Mouse (Mus musculus): ENCODE measurements around the gene Ippk. TPM values are rescaled to one million over a fixed set of nuclear protein-coding genes. Genes with fewer than 3 reads are reported as not detected.
A peak's percentile ranks its signal among the peaks of the same experiment; 100 is the strongest.

Gene Ippk
- polyA plus RNA-seq, 1 experiment from 2014 or later = 14.3 TPM

DNA sequence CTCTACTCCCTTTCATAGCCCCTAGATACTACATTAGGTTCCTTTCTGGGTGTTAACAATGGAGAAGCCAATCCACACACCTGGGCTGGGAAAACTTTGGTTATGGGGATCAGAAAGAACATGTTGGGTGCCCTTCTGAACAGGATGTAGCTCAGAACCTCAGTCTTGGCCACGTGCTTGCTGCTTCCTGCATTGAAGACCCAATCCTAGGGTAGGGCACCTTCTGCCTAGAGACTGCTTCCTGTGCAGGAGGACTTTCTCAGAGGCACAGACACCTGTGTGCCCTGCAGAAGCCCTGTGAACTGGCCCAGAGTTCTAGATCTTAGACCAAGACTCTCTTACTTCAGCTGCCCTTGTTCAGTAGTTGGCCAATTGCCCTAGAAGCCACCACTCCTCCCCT is 14.7 kb downstream of the Ippk start:
- Histone ChIP-seq H3K4me2 (replicated peaks) (no peak overlapping the region), H3K27ac (no peak overlapping the region), H3K9ac (no peak overlapping the region), H3K27me3 (no peaks in the 10 kb centered on the region), H3K4me3 (no peak overlapping the region), H3K36me3 (peaks cover 72% of the 10 kb centered on the region), H3K9me3 (no peaks in the 10 kb centered on the region), H3K4me1 (no peaks in the 10 kb centered on the region)
- no peak for ATAC-seq (ENCODE audit: low FRiP score, low read depth)
- WGBS = 90% methylated on average over 1 of the region's 1 CpGs

DNA sequence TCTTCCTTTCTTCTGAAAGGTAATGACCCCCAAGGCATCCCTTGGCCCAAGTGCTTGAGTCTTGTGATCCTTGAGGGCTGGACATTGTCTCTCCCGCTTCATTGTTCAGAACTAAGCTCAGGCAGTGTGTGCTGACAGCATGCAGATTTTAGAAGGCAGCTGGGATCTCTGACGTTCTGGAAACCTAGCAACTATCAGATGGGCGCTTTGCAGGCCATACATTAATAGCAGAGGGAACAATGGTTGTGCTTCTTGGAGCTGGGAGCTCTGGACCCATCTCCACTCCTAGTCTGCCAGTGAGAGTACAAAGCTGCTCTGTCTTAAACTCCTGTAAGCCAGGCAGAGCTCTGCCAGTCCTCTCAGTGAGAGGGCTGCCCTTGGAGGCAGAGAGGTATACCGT is 15.1 kb downstream of the Ippk start:
- Histone ChIP-seq H3K4me3 (no peak overlapping the region), H3K9ac (no peak overlapping the region), H3K36me3 (peaks cover 72% of the 10 kb centered on the region), H3K9me3 (no peaks in the 10 kb centered on the region), H3K27me3 (no peaks in the 10 kb centered on the region), H3K4me2 (replicated peaks) (no peak overlapping the region), H3K27ac (no peak overlapping the region), H3K4me1 (no peaks in the 10 kb centered on the region)
- 87% methylated on average over 4 of the region's 4 CpGs for WGBS
- ATAC-seq (ENCODE audit: low FRiP score, low read depth) = no peak

DNA sequence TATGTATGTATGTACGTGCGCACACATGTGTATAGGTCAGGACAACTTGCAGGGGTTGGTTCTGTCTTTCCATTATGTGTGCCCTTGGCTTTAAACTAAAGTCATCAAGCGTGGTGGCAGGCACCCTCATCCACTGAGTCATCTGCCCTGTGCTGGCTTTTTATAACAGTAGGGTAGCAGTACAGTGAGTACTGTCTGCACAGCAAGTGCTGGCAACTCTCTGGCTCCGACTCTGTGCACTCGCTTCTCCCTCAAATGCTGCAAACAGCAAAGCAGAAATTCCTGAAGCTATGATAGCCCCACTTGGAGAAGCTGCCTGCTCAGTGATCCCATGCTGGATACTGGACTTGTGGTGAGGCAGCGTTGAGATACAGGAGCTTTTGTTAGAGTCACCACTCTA is 23.4 kb downstream of the Ippk start:
- WGBS = 93% methylated on average over 6 of the region's 6 CpGs
- no peaks in the 10 kb centered on the region for H3K9me3 ChIP-seq
- no peak overlapping the region for H3K4me2 ChIP-seq (replicated peaks)
- H3K4me1 ChIP-seq = no peaks in the 10 kb centered on the region
- H3K36me3 ChIP-seq = peaks cover 56% of the 10 kb centered on the region
- H3K4me3 ChIP-seq = no peak overlapping the region
- ATAC-seq (ENCODE audit: low FRiP score, low read depth) = no peak
- H3K9ac ChIP-seq = no peak overlapping the region
- no peak overlapping the region for H3K27ac ChIP-seq
- no peaks in the 10 kb centered on the region for H3K27me3 ChIP-seq

DNA sequence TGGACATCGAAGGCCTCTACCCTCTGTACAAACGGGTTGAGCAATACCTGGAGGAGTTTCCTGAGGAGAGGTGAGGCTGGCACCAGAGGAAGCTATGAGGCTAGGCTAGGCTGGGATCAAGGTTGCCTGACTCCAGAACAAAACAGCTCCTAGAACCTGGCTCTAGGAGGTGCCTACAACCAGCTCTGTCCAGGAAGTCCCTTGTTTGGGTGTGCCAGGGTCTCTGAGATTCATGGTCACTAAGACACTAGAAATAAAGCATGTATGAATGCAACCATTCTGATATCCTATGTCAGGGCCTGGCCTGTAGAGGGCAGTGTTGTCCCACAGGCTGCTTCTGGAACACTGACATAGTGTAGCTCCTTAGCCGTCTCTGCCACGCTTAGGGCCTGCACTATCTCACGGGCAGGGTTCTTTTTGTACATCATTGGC is 28.3 kb downstream of the Ippk start:
- Histone ChIP-seq H3K4me3 (no peak overlapping the region), H3K4me1 (no peaks in the 10 kb centered on the region), H3K9ac (no peak overlapping the region), H3K27ac (no peak overlapping the region), H3K4me2 (replicated peaks) (no peak overlapping the region), H3K9me3 (no peaks in the 10 kb centered on the region), H3K27me3 (no peaks in the 10 kb centered on the region), H3K36me3 (peaks cover 61% of the 10 kb centered on the region)
- WGBS = 39% methylated on average over 5 of the region's 5 CpGs
- ATAC-seq (ENCODE audit: low FRiP score, low read depth) = peak; percentile 87

DNA sequence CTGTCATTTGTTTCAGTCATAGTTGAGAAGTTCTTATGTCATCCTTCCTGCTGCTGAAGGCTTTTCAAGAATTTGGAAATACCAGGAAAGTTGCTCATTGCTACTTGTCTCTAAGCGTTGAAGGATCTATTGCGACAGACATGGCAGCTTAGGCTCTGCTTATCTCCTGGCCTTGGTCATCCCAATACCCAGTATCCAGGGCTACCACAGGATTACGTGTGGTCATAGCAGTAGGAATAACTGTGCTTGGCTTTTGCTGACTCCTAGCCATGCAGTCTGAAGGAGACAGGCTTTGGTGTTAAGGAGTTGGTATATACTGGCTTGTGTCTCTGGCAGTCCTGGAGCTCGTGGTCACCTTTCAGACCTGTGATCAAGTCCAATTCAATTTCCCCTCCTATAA is 39.2 kb downstream of the Ippk start:
- no peaks in the 10 kb centered on the region for H3K9me3 ChIP-seq
- H3K4me3 ChIP-seq = no peak overlapping the region
- ATAC-seq (ENCODE audit: low FRiP score, low read depth) = no peak
- peaks cover 59% of the 10 kb centered on the region for H3K36me3 ChIP-seq
- no peak overlapping the region for H3K9ac ChIP-seq
- no peak overlapping the region for H3K4me2 ChIP-seq (replicated peaks)
- H3K27ac ChIP-seq = peak overlapping the region; percentile 72
- WGBS = 87% methylated on average over 4 of the region's 4 CpGs
- no peaks in the 10 kb centered on the region for H3K27me3 ChIP-seq
- peaks cover 7% of the 10 kb centered on the region for H3K4me1 ChIP-seq

DNA sequence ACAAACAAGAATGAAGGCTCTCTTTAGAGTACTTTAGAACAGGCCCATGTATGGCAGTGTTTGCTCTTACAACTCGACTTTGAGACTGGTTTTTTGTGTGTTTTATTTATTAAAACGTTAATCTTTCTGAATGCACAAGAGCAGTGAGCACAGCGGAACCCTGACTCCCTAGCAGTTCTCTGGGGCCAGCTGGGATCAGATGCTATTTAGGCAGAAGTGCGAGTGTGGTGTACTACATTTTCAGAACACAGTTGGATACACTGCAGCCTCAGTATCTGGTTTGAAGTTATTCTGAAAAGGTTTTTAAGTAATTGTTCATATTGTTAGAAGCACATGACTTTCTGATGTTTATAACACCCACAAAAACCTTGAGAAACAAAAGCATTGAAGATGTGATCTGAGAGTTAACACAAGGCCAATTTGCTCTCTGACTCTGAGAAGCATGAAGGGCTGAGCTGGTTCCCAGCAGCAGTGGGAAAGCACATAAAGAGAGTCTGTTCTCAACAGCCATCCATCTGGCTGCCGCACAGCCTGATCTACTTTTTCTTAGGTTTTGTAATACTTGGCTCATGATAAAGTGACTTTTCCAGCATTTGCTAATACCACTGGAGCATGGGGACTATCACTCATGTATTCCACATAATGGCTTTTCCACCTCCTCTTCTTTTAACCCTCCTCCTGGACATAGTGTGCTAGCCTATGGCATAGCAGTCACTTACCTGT is 39.8 kb downstream of the Ippk start:
- Histone ChIP-seq H3K4me3 (no peak overlapping the region), H3K27ac (peak overlapping the region; percentile 72), H3K36me3 (peaks cover 59% of the 10 kb centered on the region), H3K9me3 (no peaks in the 10 kb centered on the region), H3K27me3 (no peaks in the 10 kb centered on the region), H3K4me2 (replicated peaks) (no peak overlapping the region), H3K9ac (no peak overlapping the region), H3K4me1 (peaks cover 13% of the 10 kb centered on the region)
- peak; percentile 67 for ATAC-seq (ENCODE audit: low FRiP score, low read depth)
- WGBS = 69% methylated on average over 5 of the region's 5 CpGs

DNA sequence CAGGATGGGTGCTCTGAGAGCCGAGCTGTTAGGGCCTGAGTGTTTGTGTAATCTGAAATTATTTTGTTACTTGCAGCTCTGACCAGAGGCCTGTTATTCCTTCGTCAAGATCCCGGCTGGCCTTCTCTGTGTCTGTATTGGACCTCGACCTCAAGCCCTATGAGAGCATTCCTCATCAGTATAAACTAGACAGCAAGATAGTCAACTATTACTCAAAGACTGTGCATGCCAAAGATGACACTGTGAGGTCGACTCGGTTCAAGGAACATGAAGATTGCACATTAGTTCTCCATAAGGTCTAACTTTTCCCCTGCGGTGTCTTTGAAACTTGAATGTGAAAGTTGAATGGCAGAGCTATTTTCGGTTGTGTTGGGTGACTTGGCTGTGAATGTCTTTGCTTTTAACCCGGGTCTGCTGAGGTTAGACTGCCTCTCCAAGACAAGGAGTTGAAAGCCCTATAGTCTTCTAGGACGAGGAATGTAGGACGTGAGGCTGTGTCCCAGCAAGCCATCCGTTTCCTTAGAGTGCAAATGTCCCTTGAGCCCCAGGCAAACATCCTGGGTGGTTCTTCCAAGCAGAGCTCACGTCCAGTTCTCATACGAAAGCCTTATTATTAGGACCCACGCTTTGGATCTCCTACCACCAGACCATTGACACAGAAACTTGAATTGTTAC is 40.5 kb downstream of the Ippk start:
- Histone ChIP-seq H3K4me1 (peaks cover 20% of the 10 kb centered on the region), H3K36me3 (peaks cover 59% of the 10 kb centered on the region), H3K27me3 (no peaks in the 10 kb centered on the region), H3K4me2 (replicated peaks) (no peak overlapping the region), H3K9me3 (no peaks in the 10 kb centered on the region), H3K4me3 (no peak overlapping the region), H3K27ac (peak overlapping the region; percentile 39; the same call in 1 of the 2 replicates), H3K9ac (no peak overlapping the region)
- ATAC-seq (ENCODE audit: low FRiP score, low read depth) = no peak
- 88% methylated on average over 15 of the region's 15 CpGs for WGBS

DNA sequence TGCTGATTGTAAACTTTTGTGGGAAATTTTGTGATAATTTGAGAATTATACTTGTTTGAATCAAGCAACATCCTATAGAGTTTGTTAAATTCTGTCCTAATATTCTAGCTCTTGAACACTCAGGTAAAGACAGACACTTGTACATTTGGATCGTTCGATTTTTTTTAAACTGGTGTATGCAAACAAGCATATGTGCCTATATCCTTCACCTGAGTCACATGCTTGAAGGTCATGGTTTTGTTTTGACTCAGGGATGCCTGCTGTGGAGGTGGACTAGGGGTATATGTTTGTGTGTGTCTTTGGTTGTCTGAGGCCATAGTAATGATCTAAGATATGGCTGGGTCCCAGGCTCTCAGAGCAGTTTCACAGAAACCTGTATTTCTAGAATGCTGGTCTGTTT is 41.9 kb downstream of the Ippk start:
- Histone ChIP-seq H3K9me3 (no peaks in the 10 kb centered on the region), H3K4me2 (replicated peaks) (no peak overlapping the region), H3K27ac (no peak overlapping the region), H3K36me3 (peaks cover 55% of the 10 kb centered on the region), H3K4me3 (no peak overlapping the region), H3K27me3 (no peaks in the 10 kb centered on the region), H3K4me1 (peaks cover 33% of the 10 kb centered on the region), H3K9ac (no peak overlapping the region)
- 92% methylated on average over 2 of the region's 2 CpGs for WGBS
- ATAC-seq (ENCODE audit: low FRiP score, low read depth) = no peak

DNA sequence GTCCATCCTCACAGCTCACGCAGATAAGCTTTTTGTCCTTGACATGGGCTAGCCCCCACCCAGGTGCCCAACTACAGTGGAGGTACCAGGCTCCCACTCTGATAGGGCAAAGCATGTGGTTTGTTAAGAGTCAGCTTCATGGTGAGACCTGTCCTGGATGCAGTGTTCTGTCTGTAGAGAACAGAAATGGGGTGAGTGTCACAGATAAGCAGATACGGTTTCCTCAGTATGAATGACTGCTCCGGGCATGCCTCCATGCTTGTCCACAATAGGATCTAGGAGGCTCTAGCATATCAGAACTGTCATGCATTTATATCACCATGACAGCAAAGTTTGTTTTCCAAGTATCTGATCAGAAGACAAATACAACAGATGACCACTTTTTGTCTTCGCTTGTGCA is 44.8 kb downstream of the Ippk start:
- Histone ChIP-seq H3K9ac (no peak overlapping the region), H3K27me3 (no peaks in the 10 kb centered on the region), H3K4me3 (no peak overlapping the region), H3K27ac (peak overlapping the region; percentile 95), H3K9me3 (no peaks in the 10 kb centered on the region), H3K4me1 (peaks cover 31% of the 10 kb centered on the region), H3K36me3 (peaks cover 40% of the 10 kb centered on the region), H3K4me2 (replicated peaks) (no peak overlapping the region)
- no peak for ATAC-seq (ENCODE audit: low FRiP score, low read depth)
- 90% methylated on average over 4 of the region's 4 CpGs for WGBS

DNA sequence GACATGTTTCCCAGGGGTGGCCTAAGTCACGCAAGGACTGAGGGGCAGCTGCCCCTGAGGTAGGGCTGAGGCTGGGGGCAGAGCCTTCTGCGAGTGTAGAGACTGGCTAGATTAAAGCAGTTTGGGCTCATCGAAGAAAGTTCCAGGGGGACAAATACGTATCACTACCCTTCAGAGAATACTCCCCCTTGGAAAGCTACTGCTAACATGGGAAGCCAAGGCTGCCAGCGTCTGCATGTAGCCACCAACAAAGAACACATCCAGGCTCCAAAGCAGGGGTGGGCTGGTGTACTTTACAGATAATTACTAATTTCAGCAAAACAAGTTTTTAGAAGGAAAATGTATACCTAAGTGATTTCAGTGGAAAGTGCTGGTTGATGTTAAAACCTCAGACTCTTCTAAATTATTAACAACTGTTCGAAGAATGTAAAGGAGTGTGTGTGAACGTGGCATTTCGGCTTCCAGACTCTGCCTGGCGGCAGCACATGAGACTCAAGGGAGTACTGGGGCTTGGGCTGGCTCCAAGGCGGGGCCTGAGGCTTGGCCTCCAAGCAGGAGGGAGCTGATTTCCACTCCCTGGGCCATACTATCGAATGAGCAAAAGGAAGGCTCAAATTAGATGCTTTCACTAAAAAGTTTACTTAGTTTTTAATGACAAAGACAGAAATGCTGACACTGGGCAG is 45.5 kb downstream of the Ippk start:
- peak overlapping the region; percentile 11; the same call in 1 of the 2 replicates for H3K4me2 ChIP-seq (replicated peaks)
- WGBS = 27% methylated on average over 11 of the region's 11 CpGs
- H3K4me1 ChIP-seq = peaks cover 31% of the 10 kb centered on the region
- H3K9ac ChIP-seq = 0 out of 2 replicates have a peak overlapping the region, but pooled peaks have one; percentile 14
- H3K27ac ChIP-seq = peak overlapping the region; percentile 95
- ATAC-seq (ENCODE audit: low FRiP score, low read depth) = peak; percentile 86
- no peaks in the 10 kb centered on the region for H3K9me3 ChIP-seq
- no peaks in the 10 kb centered on the region for H3K27me3 ChIP-seq
- no peak overlapping the region for H3K4me3 ChIP-seq
- peaks cover 35% of the 10 kb centered on the region for H3K36me3 ChIP-seq

DNA sequence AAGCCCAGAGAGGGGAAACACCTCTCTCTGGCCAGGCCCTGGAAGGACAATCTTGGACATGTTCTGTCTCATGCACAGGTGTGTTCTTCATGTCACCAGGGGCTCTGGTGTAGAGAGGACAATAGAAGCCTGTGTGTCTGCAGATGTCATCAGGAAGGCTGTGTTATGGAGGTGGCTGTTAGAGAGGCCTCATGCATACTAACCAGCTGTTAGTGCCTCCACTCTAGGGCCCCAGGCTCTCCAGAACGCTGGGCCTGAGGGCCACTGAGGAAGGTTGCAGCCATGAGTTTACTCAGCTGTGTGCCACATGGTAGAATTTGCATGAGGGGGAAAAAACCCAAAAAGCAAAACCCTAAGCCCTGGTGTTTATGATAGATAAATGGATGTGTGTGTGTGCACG is 46.5 kb downstream of the Ippk start:
- H3K4me2 ChIP-seq (replicated peaks) = no peak overlapping the region
- H3K36me3 ChIP-seq = peaks cover 25% of the 10 kb centered on the region
- H3K4me3 ChIP-seq = no peak overlapping the region
- H3K9ac ChIP-seq = no peak overlapping the region
- 35% methylated on average over 2 of the region's 2 CpGs for WGBS
- H3K27me3 ChIP-seq = no peaks in the 10 kb centered on the region
- peak; percentile 57 for ATAC-seq (ENCODE audit: low FRiP score, low read depth)
- H3K27ac ChIP-seq = peak overlapping the region; percentile 95
- peaks cover 31% of the 10 kb centered on the region for H3K4me1 ChIP-seq
- H3K9me3 ChIP-seq = no peaks in the 10 kb centered on the region

DNA sequence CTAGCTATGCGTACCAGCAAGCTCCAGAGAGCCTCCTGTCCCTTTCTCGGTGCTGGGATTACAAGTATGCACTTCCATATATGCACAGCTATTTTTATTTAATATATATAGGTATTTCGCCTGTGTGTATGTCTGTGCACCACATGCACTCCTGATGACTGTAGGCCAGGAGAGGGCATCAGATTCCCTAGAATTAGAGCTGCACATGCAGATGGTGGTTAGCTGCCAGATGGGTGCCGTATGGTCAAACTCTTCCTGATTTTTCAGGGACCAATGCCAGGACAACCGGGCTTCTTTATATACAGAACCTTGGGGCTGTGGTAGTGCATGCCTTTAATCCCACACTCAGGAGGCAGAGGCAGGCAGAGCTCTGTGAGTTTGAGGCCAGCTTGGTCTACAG is 48.0 kb downstream of the Ippk start:
- Histone ChIP-seq H3K27ac (peak overlapping the region; percentile 48; the same call in 1 of the 2 replicates), H3K4me1 (peaks cover 31% of the 10 kb centered on the region), H3K4me3 (no peak overlapping the region), H3K4me2 (replicated peaks) (no peak overlapping the region), H3K36me3 (peaks cover 16% of the 10 kb centered on the region), H3K9ac (no peak overlapping the region), H3K27me3 (no peaks in the 10 kb centered on the region), H3K9me3 (no peaks in the 10 kb centered on the region)
- ATAC-seq (ENCODE audit: low FRiP score, low read depth) = no peak
- 79% methylated on average over 5 of the region's 5 CpGs for WGBS

All from limb, embryonic 13.5 days (tissue).